Mouse (Mus musculus): ENCODE measurements around the gene Tusc2.

- no peak for TF ChIP-seq MAX (IDR thresholded peaks at IDR 0.05; ENCODE audit: low read depth)
- TF ChIP-seq TCF3 (IDR thresholded peaks at IDR 0.05; ENCODE audit: insufficient read length, low read depth), result no peak
- no peak for TF ChIP-seq POLR2A (IDR thresholded peaks at IDR 0.05; ENCODE audit: insufficient read length, low read depth)
- TF ChIP-seq MYOD1 (IDR thresholded peaks at IDR 0.05; ENCODE audit: control insufficient read depth in 1 of 3, insufficient read length in 2 of 3, low read depth in 2 of 3), result no peak
- TF ChIP-seq E2F4 (IDR thresholded peaks at IDR 0.05; ENCODE audit: insufficient read depth), result no peak
- no peak for TF ChIP-seq TCF12 (IDR thresholded peaks at IDR 0.05; ENCODE audit: insufficient read depth, poor library complexity, severe bottlenecking)
- no peak for TF ChIP-seq CEBPB (IDR thresholded peaks at IDR 0.05; ENCODE audit: insufficient read depth, poor library complexity, severe bottlenecking)
- TF ChIP-seq USF1 (IDR thresholded peaks at IDR 0.05; ENCODE audit: low read depth), result no peak
These were observed 36.4 kb downstream of the Tusc2 start for GRCm38 (mm10) chr9:107599433-107599832.
